In genomic region chr17:74295026-74295970, GRCm38 (mm10) we compare ENCODE assay signal across 8 mouse cellular contexts. TPM values are rescaled to one million over a fixed set of nuclear protein-coding genes. Genes with fewer than 3 reads are reported as not detected.
DNase-seq lines count a peak whose midpoint lies in the region; ATAC-seq and TF ChIP-seq lines count a peak whose summit lies in the region.

TSS of gene Memo1 (minus strand) at chr17:74295521.

- peak within 1 kb of the TSS; percentile 78 for H3K4me2 ChIP-seq in heart, embryonic 14.5 days (ENCODE audit: low read length)
- H3K4me2 ChIP-seq in liver, embryonic 14.5 days (ENCODE audit: low read depth), result peak within 1 kb of the TSS; percentile 98
- H3K4me2 ChIP-seq in neural tube, embryonic 11.5 days (ENCODE audit: low read depth), result peak within 1 kb of the TSS; percentile 77
- peak within 1 kb of the TSS; percentile 75 for H3K4me2 ChIP-seq in stomach, embryonic 16.5 days (ENCODE audit: low read depth, low read length)

- peak; percentile 91 for DNase-seq in A20 (ENCODE audit: low read depth, low spot score)
- peak; percentile 80 for DNase-seq in forebrain, embryonic 10.5 days (ENCODE audit: extremely low spot score, low spot score)
- DNase-seq in kidney, postnatal 14 days, result peak; percentile 92
- no peak for DNase-seq in liver, embryonic 14.5 days (ENCODE audit: low read depth in 3 of 3, low spot score in 3 of 3)
- peak; percentile 90 for DNase-seq in neural tube, embryonic 11.5 days (ENCODE audit: low spot score)

- no peak for TF ChIP-seq POLR2A in bone marrow macrophage, adult 2 months (IDR thresholded peaks at IDR 0.05; ENCODE audit: borderline replicate concordance, low read depth, low read length)

- peaks cover 18% of the 10 kb centered on the region for H3K4me1 ChIP-seq in bone marrow macrophage, adult 2 months (ENCODE audit: control insufficient read depth, insufficient read depth, low read length)
- H3K4me1 ChIP-seq in forebrain, embryonic 10.5 days, result peaks cover 35% of the 10 kb centered on the region
- H3K4me1 ChIP-seq in heart, embryonic 14.5 days (ENCODE audit: control insufficient read depth in 2 of 2, insufficient read depth in 2 of 2, low read length in 2 of 2), result peaks cover 0 to 27% of the 10 kb centered on the region in 2 experiments; a peak in 3 of 4 replicates
- peaks cover 19 to 20% of the 10 kb centered on the region in 2 experiments for H3K4me1 ChIP-seq in liver, embryonic 14.5 days (replicated peaks; ENCODE audit: control insufficient read depth in 2 of 2, insufficient read depth in 2 of 2, low read length in 1 of 2)
- H3K4me1 ChIP-seq in neural tube, embryonic 11.5 days (ENCODE audit: control insufficient read depth, insufficient read depth, low read length), result peaks cover 10% of the 10 kb centered on the region; the same call in 1 of the 2 replicates
- H3K4me1 ChIP-seq in stomach, embryonic 16.5 days (ENCODE audit: control insufficient read depth, insufficient read depth, low read length), result peaks cover 18% of the 10 kb centered on the region

- H3K4me3 ChIP-seq in bone marrow macrophage, adult 2 months (ENCODE audit: insufficient read depth, low read length), result peak within 1 kb of the TSS; percentile 97
- peak within 1 kb of the TSS; percentile 77 for H3K4me3 ChIP-seq in forebrain, embryonic 10.5 days
- peak within 1 kb of the TSS; percentile 79 to 97 for H3K4me3 ChIP-seq in heart, embryonic 14.5 days (ENCODE audit: control insufficient read depth in 1 of 2, insufficient read depth in 1 of 2, low read depth in 1 of 2, low read length in 2 of 2)
- H3K4me3 ChIP-seq in liver, embryonic 14.5 days (ENCODE audit: insufficient read depth in 1 of 2, low read depth in 2 of 2, low read length in 2 of 2), result peak within 1 kb of the TSS; percentile 84 to 85
- H3K4me3 ChIP-seq in neural tube, embryonic 11.5 days (ENCODE audit: low read depth, low read length), result peak within 1 kb of the TSS; percentile 97
- H3K4me3 ChIP-seq in stomach, embryonic 16.5 days (replicated peaks; ENCODE audit: low read length), result peak within 1 kb of the TSS; percentile 92

- WGBS in forebrain, embryonic 10.5 days, result under 1% methylated on average over 46 of the region's 110 CpGs
- under 1% methylated on average over 53 of the region's 110 CpGs for WGBS in heart, embryonic 14.5 days
- 1% methylated on average over 54 of the region's 110 CpGs for WGBS in liver, embryonic 14.5 days (ENCODE audit: insufficient replicate concordance)
- WGBS in neural tube, embryonic 11.5 days, result 0% methylated on average over 26 of the region's 110 CpGs
- under 1% methylated on average over 52 of the region's 110 CpGs for WGBS in stomach, embryonic 16.5 days

- TF ChIP-seq EP300 in liver, embryonic 14.5 days (IDR thresholded peaks at IDR 0.05; ENCODE audit: low read depth), result no peak

- H3K9ac ChIP-seq in heart, embryonic 14.5 days (ENCODE audit: low read length), result peak within 1 kb of the TSS; percentile 88
- H3K9ac ChIP-seq in liver, embryonic 14.5 days (replicated peaks), result peak within 1 kb of the TSS; percentile 88
- peak within 1 kb of the TSS; percentile 95 for H3K9ac ChIP-seq in neural tube, embryonic 11.5 days (ENCODE audit: low read length)
- peak within 1 kb of the TSS; percentile 97 for H3K9ac ChIP-seq in stomach, embryonic 16.5 days (ENCODE audit: low read length)

- H3K27ac ChIP-seq in bone marrow macrophage, adult 2 months (ENCODE audit: insufficient read depth, low read depth, low read length), result peak within 1 kb of the TSS; percentile 94
- H3K27ac ChIP-seq in forebrain, embryonic 10.5 days, result peak within 1 kb of the TSS; percentile 99
- H3K27ac ChIP-seq in heart, embryonic 14.5 days (replicated peaks in 1 of 2; ENCODE audit: control insufficient read depth in 1 of 2, insufficient read depth in 1 of 2, low read depth in 2 of 2, low read length in 2 of 2), result peak within 1 kb of the TSS; percentile 98
- peak within 1 kb of the TSS; percentile 87 for H3K27ac ChIP-seq in liver, embryonic 14.5 days
- H3K27ac ChIP-seq in neural tube, embryonic 11.5 days (ENCODE audit: low read depth, low read length), result peak within 1 kb of the TSS; percentile 94
- H3K27ac ChIP-seq in stomach, embryonic 16.5 days (ENCODE audit: low read length), result peak within 1 kb of the TSS; percentile 99

- no peak for TF ChIP-seq CTCF in bone marrow macrophage, adult 2 months (IDR thresholded peaks at IDR 0.05; ENCODE audit: low read depth, low read length)
- TF ChIP-seq CTCF in liver, embryonic 14.5 days (IDR thresholded peaks at IDR 0.05; ENCODE audit: low read depth), result no peak

- ATAC-seq in heart, embryonic 14.5 days (ENCODE audit: insufficient number of reproducible peaks, insufficient read depth, low FRiP score, low read depth), result peak; percentile 87
- ATAC-seq in liver, embryonic 14.5 days (ENCODE audit: insufficient read depth), result peak; percentile 85
- ATAC-seq in neural tube, embryonic 11.5 days (ENCODE audit: insufficient read depth, low FRiP score, low TSS enrichment), result peak; percentile 89
- peak; percentile 91 for ATAC-seq in stomach, embryonic 16.5 days (ENCODE audit: insufficient read depth, low FRiP score)

- H3K9me3 ChIP-seq in forebrain, embryonic 10.5 days, result no peaks in the 10 kb centered on the region
- H3K9me3 ChIP-seq in heart, embryonic 14.5 days (ENCODE audit: control insufficient read depth, low read length), result no peaks in the 10 kb centered on the region
- no peaks in the 10 kb centered on the region for H3K9me3 ChIP-seq in liver, embryonic 14.5 days (ENCODE audit: control insufficient read depth, low read length)
- no peaks in the 10 kb centered on the region for H3K9me3 ChIP-seq in neural tube, embryonic 11.5 days (ENCODE audit: control insufficient read depth, low read length)
- H3K9me3 ChIP-seq in stomach, embryonic 16.5 days (replicated peaks; ENCODE audit: control insufficient read depth, low read length), result no peaks in the 10 kb centered on the region

- H3K27me3 ChIP-seq in forebrain, embryonic 10.5 days (ENCODE audit: poor library complexity, severe bottlenecking), result no peaks in the 10 kb centered on the region
- H3K27me3 ChIP-seq in heart, embryonic 14.5 days (ENCODE audit: control insufficient read depth, insufficient read depth, low read length), result no peaks in the 10 kb centered on the region
- no peaks in the 10 kb centered on the region for H3K27me3 ChIP-seq in liver, embryonic 14.5 days (ENCODE audit: control insufficient read depth, insufficient read depth, low read length)
- H3K27me3 ChIP-seq in neural tube, embryonic 11.5 days (ENCODE audit: control insufficient read depth, insufficient read depth, low read length), result no peaks in the 10 kb centered on the region
- no peaks in the 10 kb centered on the region for H3K27me3 ChIP-seq in stomach, embryonic 16.5 days (ENCODE audit: control insufficient read depth, insufficient read depth, low read length)

- peaks cover 27% of the 10 kb centered on the region for H3K36me3 ChIP-seq in forebrain, embryonic 10.5 days (replicated peaks)
- H3K36me3 ChIP-seq in heart, embryonic 14.5 days (ENCODE audit: control insufficient read depth, insufficient read depth, low read length), result peaks cover 18% of the 10 kb centered on the region
- H3K36me3 ChIP-seq in liver, embryonic 14.5 days (replicated peaks; ENCODE audit: control insufficient read depth, insufficient read depth, low read depth), result peaks cover 11% of the 10 kb centered on the region
- peaks cover 2% of the 10 kb centered on the region for H3K36me3 ChIP-seq in neural tube, embryonic 11.5 days (ENCODE audit: control insufficient read depth, insufficient read depth, low read length)
- H3K36me3 ChIP-seq in stomach, embryonic 16.5 days (ENCODE audit: control insufficient read depth, insufficient read depth, low read length), result peaks cover 9% of the 10 kb centered on the region

RNA-seq across cellular contexts. Expression of gene Memo1, which starts in this region (rescaled TPM):
- 36.6 and 38.4 TPM in 2 replicates for polyA plus RNA-seq in bone marrow macrophage, adult 2 months (2012; ENCODE audit: insufficient read depth, insufficient read length, missing spikeins)
- polyA plus RNA-seq in forebrain, embryonic 10.5 days (2016; fragmentation: Nextera tagmentation; extraction: Ambion mirVana), result 89.7 and 95.9 TPM in 2 replicates
- polyA plus RNA-seq in heart, embryonic 14.5 days (2014; fragmentation: Nextera tagmentation; extraction: Ambion mirVana), result 77.4 and 80.7 TPM in 2 replicates
- 24.4 and 38.8 TPM in 2 replicates for polyA plus RNA-seq in liver, embryonic 14.5 days (2012; rRNA removed)
- 111 and 116 TPM in 2 replicates for polyA plus RNA-seq in liver, embryonic 14.5 days (2014; fragmentation: Nextera tagmentation; extraction: Ambion mirVana)
- polyA plus RNA-seq in neural tube, embryonic 11.5 days (2014; fragmentation: Nextera tagmentation; extraction: Ambion mirVana), result 86.4 and 89.3 TPM in 2 replicates
- 82.7 and 87.5 TPM in 2 replicates for polyA plus RNA-seq in stomach, embryonic 16.5 days (2015; fragmentation: Nextera tagmentation; extraction: Ambion mirVana)

Comparison
In these comparisons a context has a peak if more than half of its experiments do, and no peak if none do; other contexts are left out.
1. DNase-seq: peak in A20 (single experiment), forebrain, embryonic 10.5 days (single experiment), kidney, postnatal 14 days (single experiment) and neural tube, embryonic 11.5 days (single experiment); none in liver, embryonic 14.5 days (0 of 3).
2. Peak in every context shown above with its lines, with median percentiles within 50 percentile points of each other: H3K27ac ChIP-seq, H3K4me3 ChIP-seq, ATAC-seq, H3K4me2 ChIP-seq and H3K9ac ChIP-seq.